Mouse (Mus musculus) heart, embryonic 14.5 days (tissue): ENCODE data around the gene Tub. TPM values are rescaled to one million over a fixed set of nuclear protein-coding genes. Genes with fewer than 3 reads are reported as not detected.

Source experiments
- ATAC-seq: fragments of 200-750 bp; cut with Nextera tagmentation; 2 replicates; pipeline ENCODE4 v1.8.0; 2017; ENCODE audit warnings: low read depth, moderate TSS enrichment; ENCODE audit not compliant: insufficient number of reproducible peaks, insufficient read depth, low FRiP score
- H3K27ac ChIP-seq, 2 experiments: fragments of 200-500 bp in 1 of 2; fragments of 300-500 bp in 1 of 2; sonication (generic) in 1 of 2; replicated peaks in 1 of 2; 2 replicates each; pipeline ENCODE4 v1.5.1; 2012 to 2014; ENCODE audit warnings: low read depth in 2 of 2, low read length in 2 of 2, control low read depth in 1 of 2, mild to moderate bottlenecking in 1 of 2, mixed read lengths in 1 of 2; ENCODE audit not compliant: control insufficient read depth in 1 of 2, insufficient read depth in 1 of 2
- H3K27me3 ChIP-seq: fragments of 300-500 bp; sonication (generic); 2 replicates; pipeline ENCODE4 v1.6.1; 2014; ENCODE audit warnings: mild to moderate bottlenecking, low read length, control low read depth; ENCODE audit not compliant: control insufficient read depth, insufficient read depth
- H3K36me3 ChIP-seq: fragments of 300-500 bp; sonication (generic); 2 replicates; pipeline ENCODE4 v1.6.1; 2014; ENCODE audit warnings: mild to moderate bottlenecking, control low read depth, low read length, mixed read lengths; ENCODE audit not compliant: control insufficient read depth, insufficient read depth
- H3K4me1 ChIP-seq, 2 experiments: fragments of 200-500 bp in 1 of 2; fragments of 300-500 bp in 1 of 2; sonication (generic) in 1 of 2; 2 replicates each; pipeline ENCODE4 v1.6.1; 2012 to 2014; ENCODE audit warnings: low read length in 2 of 2, control low read depth in 1 of 2, mixed read lengths in 1 of 2; ENCODE audit not compliant: control insufficient read depth in 2 of 2, insufficient read depth in 2 of 2
- H3K4me2 ChIP-seq: fragments of 300-500 bp; sonication (generic); 2 replicates; pipeline ENCODE4 v1.6.1; 2014; ENCODE audit warnings: mild to moderate bottlenecking, low read length
- H3K4me3 ChIP-seq, 2 experiments: fragments of 200-500 bp in 1 of 2; fragments of 300-500 bp in 1 of 2; sonication (generic) in 1 of 2; 2 replicates each; pipeline ENCODE4 v1.5.1; 2012 to 2014; ENCODE audit warnings: low read length in 2 of 2, mild to moderate bottlenecking in 2 of 2, control low read depth in 1 of 2, low read depth in 1 of 2, moderate library complexity in 1 of 2; ENCODE audit not compliant: control insufficient read depth in 1 of 2, insufficient read depth in 1 of 2
- H3K9ac ChIP-seq: fragments of 300-500 bp; sonication (generic); 2 replicates; pipeline ENCODE4 v1.6.1; 2014; ENCODE audit warnings: mild to moderate bottlenecking, low read length
- H3K9me3 ChIP-seq: fragments of 300-500 bp; sonication (generic); 2 replicates; pipeline ENCODE4 v1.6.1; 2016; ENCODE audit warnings: low read length, control low read depth; ENCODE audit not compliant: control insufficient read depth
- WGBS: fragments of 180-500 bp; shearing (Covaris S2); extraction: QIAGEN DNeasy Blood & Tissue Kit; methylation state at CpG from one replicate; pipeline ENCODE4 v1.1.7; 2014; 5-methylcytosine and 5-hydroxymethylcytosine counted together
- polyA plus RNA-seq: library from polyadenylated mRNA; unstranded; fragments of >200 nt; fragmentation: Nextera tagmentation; extraction: Ambion mirVana; gene quantifications from 2 replicates; pipeline ENCODE4 v1.2.1, GENCODE M21; 2014

Tub gene
- polyA plus RNA-seq, 1 experiment from 2014 or later = 0.74 TPM

GRCm38 (mm10) chr7:109016378-109016923 is 66.3 kb downstream of the Tub start:
- ATAC-seq = no peak
- Histone ChIP-seq H3K27ac (no peak overlapping the region), H3K4me3 (no peak overlapping the region), H3K36me3 (no peaks in the 10 kb centered on the region), H3K9me3 (no peaks in the 10 kb centered on the region), H3K27me3 (peaks cover 21% of the 10 kb centered on the region), H3K9ac (no peak overlapping the region), H3K4me2 (no peak overlapping the region), H3K4me1 (no peaks in the 10 kb centered on the region)
- 49% methylated on average over 5 of the region's 5 CpGs for WGBS

- WGBS = 73% methylated on average over 7 of the region's 7 CpGs
- Histone ChIP-seq H3K4me2 (no peak overlapping the region), H3K27ac (no peak overlapping the region), H3K9me3 (no peaks in the 10 kb centered on the region), H3K4me3 (no peak overlapping the region), H3K9ac (no peak overlapping the region), H3K4me1 (no peaks in the 10 kb centered on the region), H3K27me3 (no peaks in the 10 kb centered on the region), H3K36me3 (no peaks in the 10 kb centered on the region)
- ATAC-seq = no peak
Measured at GRCm38 (mm10) chr7:109019243-109019642, 69.1 kb downstream of the Tub start.

GRCm38 (mm10) chr7:109021428-109021827 is 71.3 kb downstream of the Tub start:
- H3K36me3 ChIP-seq = no peaks in the 10 kb centered on the region
- 16% methylated on average over 3 of the region's 3 CpGs for WGBS
- H3K4me2 ChIP-seq = no peak overlapping the region
- no peaks in the 10 kb centered on the region for H3K9me3 ChIP-seq
- no peak overlapping the region for H3K4me3 ChIP-seq
- no peaks in the 10 kb centered on the region for H3K27me3 ChIP-seq
- H3K9ac ChIP-seq = no peak overlapping the region
- no peak for ATAC-seq
- H3K4me1 ChIP-seq = no peaks in the 10 kb centered on the region
- H3K27ac ChIP-seq = no peak overlapping the region

GRCm38 (mm10) chr7:109025743-109026142 is 75.6 kb downstream of the Tub start:
- Histone ChIP-seq H3K4me2 (no peak overlapping the region), H3K9me3 (no peaks in the 10 kb centered on the region), H3K27ac (no peak overlapping the region), H3K36me3 (no peaks in the 10 kb centered on the region), H3K4me1 (no peaks in the 10 kb centered on the region), H3K4me3 (no peak overlapping the region), H3K27me3 (no peaks in the 10 kb centered on the region), H3K9ac (no peak overlapping the region)
- WGBS = 70% methylated on average over 7 of the region's 7 CpGs
- ATAC-seq = no peak

GRCm38 (mm10) chr7:109026976-109027375 is 76.8 kb downstream of the Tub start:
- Histone ChIP-seq H3K4me3 (no peak overlapping the region), H3K27ac (no peak overlapping the region), H3K9me3 (no peaks in the 10 kb centered on the region), H3K4me1 (no peaks in the 10 kb centered on the region), H3K27me3 (no peaks in the 10 kb centered on the region), H3K36me3 (no peaks in the 10 kb centered on the region), H3K4me2 (no peak overlapping the region), H3K9ac (no peak overlapping the region)
- ATAC-seq = no peak
- WGBS = 85% methylated on average over 9 of the region's 9 CpGs

- H3K27ac ChIP-seq = no peak overlapping the region
- no peak overlapping the region for H3K4me3 ChIP-seq
- no peaks in the 10 kb centered on the region for H3K36me3 ChIP-seq
- H3K9ac ChIP-seq = no peak overlapping the region
- ATAC-seq = no peak
- 96% methylated on average over 7 of the region's 7 CpGs for WGBS
- H3K9me3 ChIP-seq = no peaks in the 10 kb centered on the region
- no peaks in the 10 kb centered on the region for H3K27me3 ChIP-seq
- no peak overlapping the region for H3K4me2 ChIP-seq
- H3K4me1 ChIP-seq = no peaks in the 10 kb centered on the region
Measured at GRCm38 (mm10) chr7:109027721-109028120, 77.6 kb downstream of the Tub start.

- Histone ChIP-seq H3K4me3 (no peak overlapping the region), H3K9me3 (no peaks in the 10 kb centered on the region), H3K27me3 (no peaks in the 10 kb centered on the region), H3K4me1 (no peaks in the 10 kb centered on the region), H3K27ac (no peak overlapping the region), H3K9ac (no peak overlapping the region), H3K36me3 (no peaks in the 10 kb centered on the region), H3K4me2 (no peak overlapping the region)
- ATAC-seq = no peak
- WGBS = 25% methylated on average over 6 of the region's 6 CpGs
Measured at GRCm38 (mm10) chr7:109028204-109028603, 78.1 kb downstream of the Tub start.

- Histone ChIP-seq H3K9ac (no peak overlapping the region), H3K4me2 (no peak overlapping the region)
- 77% methylated on average over 6 of the region's 6 CpGs for WGBS
Measured at GRCm38 (mm10) chr7:109029961-109030465, 79.9 kb downstream of the Tub start.

More at GRCm38 (mm10) chr7:109029961-109030465, 79.9 kb downstream of the Tub start:
- Histone ChIP-seq H3K9me3 (no peaks in the 10 kb centered on the region), H3K27ac (no peak overlapping the region), H3K4me1 (no peaks in the 10 kb centered on the region), H3K36me3 (no peaks in the 10 kb centered on the region), H3K4me3 (no peak overlapping the region), H3K27me3 (no peaks in the 10 kb centered on the region)
- ATAC-seq = no peak
